Mouse (Mus musculus): ENCODE results near the gene Mat2a. TPM values are rescaled to one million over a fixed set of nuclear protein-coding genes. Genes with fewer than 3 reads are reported as not detected.

Mat2a gene
- total and polyA plus RNA-seq, 3 experiments, result 319 to 3,179 (median 357) TPM

DNA sequence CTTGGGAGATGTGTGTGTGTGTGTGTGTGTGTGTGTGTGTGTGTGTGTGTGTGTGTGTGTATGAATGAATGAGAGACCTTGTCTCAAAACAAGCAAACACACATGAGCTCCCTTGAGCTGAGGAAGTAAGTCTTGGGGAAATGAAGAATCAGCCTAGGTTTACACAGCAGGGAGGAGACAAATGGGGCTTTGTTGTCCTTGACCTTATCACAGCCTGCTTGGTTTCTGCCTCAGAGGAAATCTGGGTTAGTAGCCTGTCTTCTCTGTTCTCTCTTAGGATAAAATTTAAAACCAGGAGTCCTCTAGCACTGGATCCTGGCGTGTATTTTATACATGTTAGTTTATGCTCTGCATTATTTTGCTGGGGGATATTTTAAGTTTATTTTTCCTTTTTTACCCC is 19.6 kb downstream of the Mat2a start:
- Histone ChIP-seq H3K27me3 (ENCODE audit: control insufficient read depth in 1 of 2, insufficient read depth in 2 of 2, low read length in 2 of 2) (no peaks in the 10 kb centered on the region), H3K36me3 (ENCODE audit: control insufficient read depth in 1 of 2, insufficient read depth in 2 of 2, low read length in 2 of 2) (peaks cover 3 to 4% of the 10 kb centered on the region in 2 experiments; a peak in 3 of 4 replicates), H3K4me3 (ENCODE audit: control insufficient read depth in 1 of 2, insufficient read depth in 1 of 2, low read depth in 2 of 2, low read length in 2 of 2) (no peak overlapping the region), H3K9ac (ENCODE audit: control insufficient read depth, low read depth, low read length, poor library complexity, severe bottlenecking) (no peak overlapping the region), H3K4me1 (ENCODE audit: control insufficient read depth in 1 of 2, insufficient read depth in 2 of 2, low read length in 2 of 2) (peaks cover under 1 to 5% of the 10 kb centered on the region in 2 experiments; a peak in 3 of 4 replicates), H3K9me3 (replicated peaks; ENCODE audit: insufficient read depth, low read length) (no peaks in the 10 kb centered on the region), H3K27ac (ENCODE audit: control insufficient read depth, low read depth, low read length) (no peak overlapping the region), H3K79me2 (ENCODE audit: control insufficient read depth, insufficient read depth, low read length, poor library complexity) (peaks cover 8% of the 10 kb centered on the region; the same call in 1 of the 2 replicates)
- no peak for TF ChIP-seq CTCF (IDR thresholded peaks at IDR 0.05 in 2 of 3, conservative IDR thresholded peaks at IDR 0.05 in 1 of 3; ENCODE audit: control insufficient read depth in 1 of 3, insufficient read depth in 1 of 3, low read depth in 2 of 3, low read length in 3 of 3, poor library complexity in 1 of 3, severe bottlenecking in 1 of 3)
- TF ChIP-seq NRF1 (IDR thresholded peaks at IDR 0.05; ENCODE audit: insufficient read depth, low read depth, low read length, poor library complexity, severe bottlenecking), result no peak
- no peak for TF ChIP-seq E2F4 (IDR thresholded peaks at IDR 0.05; ENCODE audit: borderline replicate concordance, low read depth, low read length)
- TF ChIP-seq ZKSCAN1 (IDR thresholded peaks at IDR 0.05; ENCODE audit: low read depth, low read length), result no peak
- TF ChIP-seq GATA1 (IDR thresholded peaks at IDR 0.05; ENCODE audit: low read depth, low read length), result no peak
- DNase-seq (ENCODE audit: low read depth, low spot score), result no peak

DNA sequence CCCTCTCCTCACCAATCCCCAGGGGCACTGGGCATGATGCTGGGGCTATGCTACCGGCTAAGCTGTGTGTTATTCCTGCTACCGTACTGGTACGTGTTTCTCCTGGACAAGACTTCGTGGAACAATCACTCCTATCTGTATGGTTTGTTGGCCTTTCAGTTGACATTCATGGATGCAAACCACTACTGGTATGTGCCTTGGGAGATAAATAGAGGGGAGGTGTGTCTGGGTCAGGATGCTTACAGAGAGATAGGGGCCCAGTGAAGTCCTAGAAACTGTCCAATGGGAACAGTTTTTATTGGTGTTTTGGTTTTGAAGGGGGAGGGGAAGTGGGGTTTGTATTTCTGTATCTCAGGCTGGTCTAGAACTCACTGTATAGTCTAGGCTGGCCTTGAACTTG is 21.1 kb downstream of the Mat2a start:
- H3K4me1 ChIP-seq (ENCODE audit: control insufficient read depth in 1 of 2, insufficient read depth in 2 of 2, low read length in 2 of 2), result peaks cover 2 to 5% of the 10 kb centered on the region in 2 experiments; a peak in 3 of 4 replicates
- peaks cover 0 to 7% of the 10 kb centered on the region in 2 experiments; a peak in 3 of 4 replicates for H3K36me3 ChIP-seq (ENCODE audit: control insufficient read depth in 1 of 2, insufficient read depth in 2 of 2, low read length in 2 of 2)
- no peaks in the 10 kb centered on the region for H3K27me3 ChIP-seq (ENCODE audit: control insufficient read depth in 1 of 2, insufficient read depth in 2 of 2, low read length in 2 of 2)
- no peak overlapping the region for H3K27ac ChIP-seq (ENCODE audit: control insufficient read depth, low read depth, low read length)
- peaks cover 12% of the 10 kb centered on the region for H3K79me2 ChIP-seq (ENCODE audit: control insufficient read depth, insufficient read depth, low read length, poor library complexity)
- DNase-seq (ENCODE audit: low read depth, low spot score), result no peak
- no peak overlapping the region for H3K4me3 ChIP-seq (ENCODE audit: control insufficient read depth in 1 of 2, insufficient read depth in 1 of 2, low read depth in 2 of 2, low read length in 2 of 2)
- TF ChIP-seq HCFC1 (IDR thresholded peaks at IDR 0.05; ENCODE audit: low read depth, low read length), result no peak
- no peak for TF ChIP-seq ETS1 (IDR thresholded peaks at IDR 0.05; ENCODE audit: low read depth, low read length)
- H3K9me3 ChIP-seq (replicated peaks; ENCODE audit: insufficient read depth, low read length), result no peaks in the 10 kb centered on the region
- no peak overlapping the region for H3K9ac ChIP-seq (ENCODE audit: control insufficient read depth, low read depth, low read length, poor library complexity, severe bottlenecking)

DNA sequence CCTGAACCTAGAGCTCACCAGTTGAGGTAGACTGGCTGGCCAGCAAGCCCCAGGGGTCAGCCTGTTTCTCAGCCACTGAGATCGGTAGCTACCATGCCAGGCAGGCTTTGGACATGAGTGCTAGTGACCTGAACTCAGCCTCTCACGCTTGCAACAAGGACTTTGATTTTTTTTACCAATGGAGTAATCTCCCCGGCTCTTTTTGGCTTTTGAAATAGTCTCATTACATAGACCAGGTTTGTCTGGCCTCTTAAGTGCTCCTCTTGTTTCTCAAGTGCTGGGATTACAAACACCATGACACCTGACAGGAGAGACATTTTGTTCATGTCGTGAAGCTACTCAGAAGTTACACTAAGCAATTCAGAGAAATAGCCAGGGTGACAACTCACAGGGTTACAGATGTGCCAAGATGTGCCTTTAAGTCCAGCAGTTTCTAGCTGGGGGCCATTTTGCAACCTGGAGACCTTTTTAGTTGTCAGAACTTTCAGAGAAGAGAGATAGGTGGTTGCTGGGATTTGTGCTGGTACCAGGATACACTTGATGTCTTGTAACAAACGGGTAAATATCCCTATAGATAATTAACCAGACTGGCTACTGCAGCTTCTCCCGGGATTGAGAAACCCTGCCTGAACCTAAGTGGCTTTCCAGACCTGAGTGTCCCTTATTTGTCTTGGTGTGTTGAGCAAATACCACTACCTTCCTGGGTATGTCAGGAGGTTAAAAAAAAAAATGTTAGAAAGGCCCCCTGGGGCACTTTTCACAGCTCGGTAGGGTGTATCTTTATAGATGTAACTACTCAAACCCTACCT is 23.2 kb downstream of the Mat2a start:
- Histone ChIP-seq H3K4me1 (ENCODE audit: control insufficient read depth in 1 of 2, insufficient read depth in 2 of 2, low read length in 2 of 2) (peaks cover 2 to 5% of the 10 kb centered on the region in 2 experiments; a peak in 3 of 4 replicates), H3K36me3 (ENCODE audit: control insufficient read depth in 1 of 2, insufficient read depth in 2 of 2, low read length in 2 of 2) (peaks cover 0 to 7% of the 10 kb centered on the region in 2 experiments; a peak in 2 of 4 replicates)

More for the DNA sequence above, 23.2 kb downstream of the Mat2a start:
- Histone ChIP-seq H3K27ac (ENCODE audit: control insufficient read depth, low read depth, low read length) (no peak overlapping the region), H3K9me3 (replicated peaks; ENCODE audit: insufficient read depth, low read length) (no peaks in the 10 kb centered on the region), H3K27me3 (ENCODE audit: control insufficient read depth in 1 of 2, insufficient read depth in 2 of 2, low read length in 2 of 2) (no peaks in the 10 kb centered on the region), H3K79me2 (ENCODE audit: control insufficient read depth, insufficient read depth, low read length, poor library complexity) (peaks cover 12% of the 10 kb centered on the region), H3K4me3 (ENCODE audit: control insufficient read depth in 1 of 2, insufficient read depth in 1 of 2, low read depth in 2 of 2, low read length in 2 of 2) (no peak overlapping the region), H3K9ac (ENCODE audit: control insufficient read depth, low read depth, low read length, poor library complexity, severe bottlenecking) (no peak overlapping the region)
- no peak for TF ChIP-seq MXI1 (IDR thresholded peaks at IDR 0.05; ENCODE audit: low read depth, low read length)
- TF ChIP-seq HCFC1 (IDR thresholded peaks at IDR 0.05; ENCODE audit: low read depth, low read length), result no peak
- TF ChIP-seq ZKSCAN1 (IDR thresholded peaks at IDR 0.05; ENCODE audit: low read depth, low read length), result no peak
- TF ChIP-seq JUND (IDR thresholded peaks at IDR 0.05; ENCODE audit: low read depth, low read length), result no peak
- no peak for TF ChIP-seq ZC3H11A (IDR thresholded peaks at IDR 0.05; ENCODE audit: low read depth, low read length)
- TF ChIP-seq USF1 (IDR thresholded peaks at IDR 0.05; ENCODE audit: low read depth, low read length), result no peak
- no peak for DNase-seq (ENCODE audit: low read depth, low spot score)

All from MEL (cell line).